Mouse (Mus musculus) left cerebral cortex, adult 2 months (tissue): Measurements from ENCODE around the gene Rbp1. TPM values are rescaled to one million over a fixed set of nuclear protein-coding genes. Genes with fewer than 3 reads are reported as not detected.

Experiments used
- DNase-seq, 2 experiments: peaks; one replicate each; pipeline ENCODE4 v3.0.0; 2021 to 2022; ENCODE audit warnings: low spot score in 2 of 2, mixed read lengths in 1 of 2; ENCODE audit errors: extremely low spot score in 1 of 2
- H3K27ac ChIP-seq: fragments of 200-600 bp; 2 replicates; pipeline ENCODE4 v1.8.1; 2022
- H3K4me3 ChIP-seq: fragments of 200-600 bp; 2 replicates; pipeline ENCODE4 v1.8.1; 2022
- CTCF ChIP-seq: fragments of 200-600 bp; IDR thresholded peaks from 2 replicates; pipeline ENCODE4 v1.8.1; 2022; ENCODE audit warnings: antibody characterized with exemption, mild to moderate bottlenecking, moderate library complexity
- intact Hi-C: fragments of 180-260 bp; cut with DNase I; formaldehyde crosslinking; loops from one replicate; pipeline ENCODE4 v1.15.1; 2025
- total RNA-seq, 2 experiments: library from RNA; stranded (reverse); gene quantifications; 2 replicates each; pipeline ENCODE4 v1.2.3; 2021

The Rbp1 gene
- total RNA-seq, 2 experiments from 2014 or later = 4.7 to 6.4 TPM

GRCm38 (mm10) chr9:98400185-98400894, 22.4 kb upstream of the Rbp1 start:
- no peak overlapping the region for H3K4me3 ChIP-seq
- H3K27ac ChIP-seq = peak overlapping the region; percentile 80
- DNase-seq = peak; percentile 52 to 65
- no peak for TF ChIP-seq CTCF
- intact Hi-C loops = loop anchor here (5.0 to 10.0 kb wide), 3 partner anchors 63 to 1106 kb away; partner anchors contain the start of gene Clstn2

- intact Hi-C loops = loop anchor here (5.0 to 10.0 kb wide), 3 partner anchors 64 to 1107 kb away; partner anchors contain the start of gene Clstn2
- no peak for DNase-seq
- no peak for TF ChIP-seq CTCF
- Histone ChIP-seq H3K27ac (no peak overlapping the region), H3K4me3 (no peak overlapping the region)
Observed at GRCm38 (mm10) chr9:98401611-98402010, 21.1 kb upstream of the Rbp1 start.

- Histone ChIP-seq H3K27ac (no peak overlapping the region), H3K4me3 (no peak overlapping the region)
- TF ChIP-seq CTCF = no peak
- no peak for DNase-seq
- intact Hi-C loops = loop anchor here (2.0 to 10.0 kb wide), 2 partner anchors 131 to 1113 kb away; no protein-coding TSS in a partner anchor
Observed at GRCm38 (mm10) chr9:98407771-98408170, 15.0 kb upstream of the Rbp1 start.

GRCm38 (mm10) chr9:98409137-98409536, 13.6 kb upstream of the Rbp1 start:
- intact Hi-C loops = loop anchor here (2.0 to 10.0 kb wide), 2 partner anchors 130 to 1114 kb away; no protein-coding TSS in a partner anchor
- peak; percentile 76 to 79 for DNase-seq

GRCm38 (mm10) chr9:98415427-98415826, 7.3 kb upstream of the Rbp1 start:
- DNase-seq = no peak
- intact Hi-C loops = no loop called here
- TF ChIP-seq CTCF = no peak
- Histone ChIP-seq H3K4me3 (no peak overlapping the region), H3K27ac (no peak overlapping the region)

More at GRCm38 (mm10) chr9:98409137-98409536, 13.6 kb upstream of the Rbp1 start:
- Histone ChIP-seq H3K4me3 (no peak overlapping the region), H3K27ac (no peak overlapping the region)
- TF ChIP-seq CTCF = peak; percentile 84

GRCm38 (mm10) chr9:98417919-98418318, 4.8 kb upstream of the Rbp1 start:
- peak; percentile 62 for TF ChIP-seq CTCF
- Histone ChIP-seq H3K4me3 (no peak overlapping the region), H3K27ac (no peak overlapping the region)
- no peak for DNase-seq
- intact Hi-C loops = loop anchor here (2.0 kb wide), 1 partner anchor 121 kb away; no protein-coding TSS in a partner anchor

GRCm38 (mm10) chr9:98418346-98418745, 4.4 kb upstream of the Rbp1 start:
- DNase-seq = no peak
- no peak for TF ChIP-seq CTCF
- intact Hi-C loops = loop anchor here (2.0 kb wide), 1 partner anchor 120 kb away; no protein-coding TSS in a partner anchor
- Histone ChIP-seq H3K4me3 (no peak overlapping the region), H3K27ac (no peak overlapping the region)

GRCm38 (mm10) chr9:98420666-98421065, 2.1 kb upstream of the Rbp1 start:
- intact Hi-C loops = no loop called here
- Histone ChIP-seq H3K4me3 (no peak overlapping the region), H3K27ac (no peak overlapping the region)
- DNase-seq = no peak
- TF ChIP-seq CTCF = no peak

GRCm38 (mm10) chr9:98421903-98422302, 858 bp upstream of the Rbp1 start:
- no peak for DNase-seq
- intact Hi-C loops = no loop called here
- H3K4me3 ChIP-seq = no peak overlapping the region
- H3K27ac ChIP-seq = no peak overlapping the region
- TF ChIP-seq CTCF = no peak

GRCm38 (mm10) chr9:98423691-98424090, 930 bp downstream of the Rbp1 start:
- no peak for TF ChIP-seq CTCF
- intact Hi-C loops = no loop called here
- no peak overlapping the region for H3K27ac ChIP-seq
- H3K4me3 ChIP-seq = no peak overlapping the region
- DNase-seq = no peak

GRCm38 (mm10) chr9:98424291-98424690, 1.5 kb downstream of the Rbp1 start:
- Histone ChIP-seq H3K27ac (no peak overlapping the region), H3K4me3 (peak overlapping the region; percentile 46)
- intact Hi-C loops = no loop called here
- TF ChIP-seq CTCF = no peak
- no peak for DNase-seq

- peak overlapping the region; percentile 46 for H3K4me3 ChIP-seq
- H3K27ac ChIP-seq = no peak overlapping the region
- TF ChIP-seq CTCF = no peak
- intact Hi-C loops = no loop called here
- DNase-seq = peak in 1 of 2 experiments; percentile 23
Observed at GRCm38 (mm10) chr9:98424725-98425210, 2.0 kb downstream of the Rbp1 start.
